Mouse (Mus musculus) limb, embryonic 11.5 days (tissue): ENCODE measurements around the gene Syne4. TPM values are rescaled to one million over a fixed set of nuclear protein-coding genes. Genes with fewer than 3 reads are reported as not detected.

Experiments used
- ATAC-seq: fragments of 200-750 bp; cut with Nextera tagmentation; 2 replicates; pipeline ENCODE4 v1.8.0; 2017; ENCODE audit warnings: low read depth; ENCODE audit not compliant: insufficient number of reproducible peaks, low FRiP score, low TSS enrichment
- DNase-seq: peaks from one replicate; pipeline ENCODE4 v3.0.0-alpha.2; 2015; ENCODE audit warnings: low spot score
- H3K27ac ChIP-seq: fragments of 300-500 bp; sonication (generic); replicated peaks from 2 replicates; pipeline ENCODE4 v1.5.1; 2014; ENCODE audit warnings: low read depth, mild to moderate bottlenecking, low read length
- H3K27me3 ChIP-seq: fragments of 300-500 bp; sonication (generic); 2 replicates; pipeline ENCODE4 v1.6.1; 2014; ENCODE audit warnings: mild to moderate bottlenecking, low read length, mixed read lengths; ENCODE audit not compliant: control insufficient read depth, insufficient read depth
- H3K36me3 ChIP-seq: fragments of 300-500 bp; sonication (generic); 2 replicates; pipeline ENCODE4 v1.6.1; 2014; ENCODE audit warnings: mild to moderate bottlenecking, low read length, moderate library complexity, mixed read lengths; ENCODE audit not compliant: control insufficient read depth, insufficient read depth
- H3K4me1 ChIP-seq: fragments of 300-500 bp; sonication (generic); 2 replicates; pipeline ENCODE4 v1.6.1; 2014; ENCODE audit warnings: low read length, mixed read lengths; ENCODE audit not compliant: control insufficient read depth, insufficient read depth
- H3K4me2 ChIP-seq: fragments of 300-500 bp; sonication (generic); 2 replicates; pipeline ENCODE4 v1.6.1; 2014; ENCODE audit warnings: low read depth, mild to moderate bottlenecking, moderate library complexity; ENCODE audit not compliant: severe bottlenecking
- H3K4me3 ChIP-seq: fragments of 300-500 bp; sonication (generic); 2 replicates; pipeline ENCODE4 v1.5.1; 2014; ENCODE audit warnings: low read depth, low read length
- H3K9ac ChIP-seq: fragments of 300-500 bp; sonication (generic); 2 replicates; pipeline ENCODE4 v1.6.1; 2014; ENCODE audit warnings: mild to moderate bottlenecking, low read length
- H3K9me3 ChIP-seq: fragments of 300-500 bp; sonication (generic); 2 replicates; pipeline ENCODE4 v1.6.1; 2016; ENCODE audit warnings: low read length; ENCODE audit not compliant: control insufficient read depth
- WGBS: fragments of 180-500 bp; shearing (Covaris S2); extraction: QIAGEN DNeasy Blood & Tissue Kit; methylation state at CpG from one replicate; pipeline ENCODE4 v1.1.7; 2014; 5-methylcytosine and 5-hydroxymethylcytosine counted together
- polyA plus RNA-seq: library from polyadenylated mRNA; unstranded; fragments of >200 nt; fragmentation: Nextera tagmentation; extraction: Ambion mirVana; gene quantifications from 2 replicates; pipeline ENCODE4 v1.2.1, GENCODE M21; 2014

The Syne4 gene
- polyA plus RNA-seq, 1 experiment from 2014 or later = 75.3 TPM

- WGBS = 94% methylated on average over 16 of the region's 16 CpGs
- no peak for DNase-seq
- no peak overlapping the region for H3K4me2 ChIP-seq
Measured at GRCm38 (mm10) chr7:30306083-30306779, 8.4 kb upstream of the Syne4 start.

DNA sequence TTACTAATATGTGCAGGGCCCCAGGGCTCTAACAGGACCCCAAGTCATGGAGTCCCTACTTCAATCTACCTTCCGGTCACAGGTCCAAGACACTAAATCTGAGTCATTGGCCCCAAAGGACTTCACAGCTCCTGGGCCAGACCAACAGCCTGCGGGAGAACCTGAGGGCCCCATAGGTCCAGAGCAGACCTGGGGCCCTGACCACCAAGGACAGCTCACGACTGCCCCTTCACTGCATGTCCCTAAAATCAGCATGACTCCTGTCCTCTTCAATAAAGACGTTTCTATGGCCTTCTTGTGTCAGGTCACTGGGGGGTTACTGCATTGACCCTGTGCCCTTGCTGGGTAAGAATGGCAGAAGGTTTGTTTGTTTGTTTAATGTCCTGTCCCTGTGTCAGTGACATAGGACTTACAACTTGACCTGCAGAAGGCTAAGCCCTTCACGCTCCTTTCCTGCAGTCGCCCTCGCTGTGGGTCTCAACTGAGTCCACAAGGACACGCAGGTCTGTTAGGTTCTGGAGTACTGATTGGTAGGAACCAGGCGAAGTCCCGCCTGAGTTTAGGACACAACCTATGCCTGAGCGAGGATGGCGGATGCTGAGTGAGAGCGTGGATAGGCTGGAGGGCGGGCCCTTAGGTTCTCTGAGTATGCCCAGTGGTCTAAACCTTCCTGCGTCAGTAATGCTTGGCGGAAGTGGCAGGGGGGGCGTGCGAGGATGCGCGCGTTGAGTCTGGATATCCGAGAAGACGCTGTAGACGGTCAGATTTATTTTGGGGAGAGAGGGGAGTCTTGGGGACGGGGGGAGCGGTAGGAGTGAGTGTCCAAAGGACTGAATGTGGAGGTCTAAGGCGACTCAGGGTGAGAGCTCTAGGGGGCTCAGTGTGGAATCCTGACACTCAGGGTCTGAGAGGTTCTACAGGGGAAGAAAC, 6.3 kb upstream of the Syne4 start, which contains the start of gene Alkbh6:
Alkbh6 (plus strand) TSS at position 642 of the 930 bp plus-strand sequence.
- Histone ChIP-seq H3K9ac (peak within 1 kb of the TSS; percentile 64), H3K27ac (no peak within 1 kb of the TSS), H3K27me3 (no peaks in the 10 kb centered on the region), H3K4me1 (peaks cover 4% of the 10 kb centered on the region), H3K4me2 (peak within 1 kb of the TSS; percentile 71), H3K9me3 (no peaks in the 10 kb centered on the region; the same call in 1 of the 2 replicates), H3K4me3 (peak within 1 kb of the TSS; percentile 62), H3K36me3 (peaks cover 12% of the 10 kb centered on the region)
- 5% methylated on average over 27 of the region's 27 CpGs for WGBS
- ATAC-seq = peak; percentile 99
- peak; percentile 92 for DNase-seq

More at GRCm38 (mm10) chr7:30306083-30306779, 8.4 kb upstream of the Syne4 start:
- Histone ChIP-seq H3K9me3 (no peaks in the 10 kb centered on the region; the same call in 1 of the 2 replicates), H3K27me3 (no peaks in the 10 kb centered on the region), H3K4me1 (peaks cover 4% of the 10 kb centered on the region), H3K4me3 (no peak overlapping the region), H3K27ac (no peak overlapping the region), H3K36me3 (peaks cover 22% of the 10 kb centered on the region), H3K9ac (no peak overlapping the region)
- ATAC-seq = no peak

- Histone ChIP-seq H3K4me2 (peak overlapping the region; percentile 71), H3K9ac (peak overlapping the region; percentile 64; the same call in 1 of the 2 replicates), H3K4me3 (peak overlapping the region; percentile 62), H3K9me3 (no peaks in the 10 kb centered on the region; the same call in 1 of the 2 replicates), H3K4me1 (peaks cover 11% of the 10 kb centered on the region), H3K27ac (no peak overlapping the region), H3K36me3 (peaks cover 6% of the 10 kb centered on the region), H3K27me3 (no peaks in the 10 kb centered on the region)
- DNase-seq = no peak
- no peak for ATAC-seq
- 61% methylated on average over 15 of the region's 15 CpGs for WGBS
Measured at GRCm38 (mm10) chr7:30309395-30310129, 5.0 kb upstream of the Syne4 start.

- 91% methylated on average over 12 of the region's 12 CpGs for WGBS
- ATAC-seq (no peak), DNase-seq (no peak)
- Histone ChIP-seq H3K4me2 (0 out of 2 replicates have a peak overlapping the region, but pooled peaks have one; percentile 2), H3K4me1 (peaks cover 15% of the 10 kb centered on the region), H3K27ac (no peak overlapping the region), H3K27me3 (no peaks in the 10 kb centered on the region), H3K9me3 (no peaks in the 10 kb centered on the region; the same call in 1 of the 2 replicates), H3K4me3 (no peak overlapping the region), H3K9ac (no peak overlapping the region), H3K36me3 (peaks cover 6% of the 10 kb centered on the region)
Measured at GRCm38 (mm10) chr7:30310136-30310535, 4.5 kb upstream of the Syne4 start.

DNA sequence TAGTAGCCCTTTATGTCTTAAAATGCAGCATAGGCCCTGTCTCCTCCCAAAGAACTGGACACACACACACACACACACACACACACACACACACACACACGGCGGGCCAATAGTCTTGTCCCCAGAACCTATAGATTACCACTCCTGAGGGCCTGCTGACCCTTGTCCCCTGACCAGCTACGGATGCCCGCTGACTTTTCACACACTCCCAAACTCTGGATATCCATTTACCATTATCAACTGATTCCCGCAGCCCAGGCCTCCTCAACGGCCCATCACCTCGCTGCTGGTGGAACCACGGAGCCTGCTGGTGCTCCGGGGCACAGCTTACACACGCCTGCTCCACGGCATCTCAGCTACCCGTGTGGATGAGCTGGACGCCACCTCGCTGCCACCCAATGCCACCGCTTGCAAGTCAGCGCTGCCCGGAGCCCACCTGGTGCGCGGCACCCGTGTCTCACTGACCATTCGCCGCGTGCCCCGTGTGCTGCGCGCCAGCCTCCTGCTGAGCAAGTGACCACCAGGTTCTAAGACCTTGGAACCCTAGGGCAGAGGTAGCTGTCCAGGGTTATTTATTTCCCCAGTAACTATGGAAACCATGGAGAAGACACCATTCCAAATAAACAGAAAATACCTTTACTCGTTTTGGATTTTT, 814 bp upstream of the Syne4 start:
- no peak overlapping the region for H3K27ac ChIP-seq
- H3K4me1 ChIP-seq = peaks cover 17% of the 10 kb centered on the region
- DNase-seq = no peak
- H3K4me2 ChIP-seq = no peak overlapping the region
- WGBS = 49% methylated on average over 27 of the region's 27 CpGs
- no peaks in the 10 kb centered on the region for H3K27me3 ChIP-seq
- no peak for ATAC-seq
- H3K9me3 ChIP-seq = no peaks in the 10 kb centered on the region; the same call in 1 of the 2 replicates
- H3K9ac ChIP-seq = no peak overlapping the region
- H3K36me3 ChIP-seq = peaks cover 3% of the 10 kb centered on the region
- no peak overlapping the region for H3K4me3 ChIP-seq

DNA sequence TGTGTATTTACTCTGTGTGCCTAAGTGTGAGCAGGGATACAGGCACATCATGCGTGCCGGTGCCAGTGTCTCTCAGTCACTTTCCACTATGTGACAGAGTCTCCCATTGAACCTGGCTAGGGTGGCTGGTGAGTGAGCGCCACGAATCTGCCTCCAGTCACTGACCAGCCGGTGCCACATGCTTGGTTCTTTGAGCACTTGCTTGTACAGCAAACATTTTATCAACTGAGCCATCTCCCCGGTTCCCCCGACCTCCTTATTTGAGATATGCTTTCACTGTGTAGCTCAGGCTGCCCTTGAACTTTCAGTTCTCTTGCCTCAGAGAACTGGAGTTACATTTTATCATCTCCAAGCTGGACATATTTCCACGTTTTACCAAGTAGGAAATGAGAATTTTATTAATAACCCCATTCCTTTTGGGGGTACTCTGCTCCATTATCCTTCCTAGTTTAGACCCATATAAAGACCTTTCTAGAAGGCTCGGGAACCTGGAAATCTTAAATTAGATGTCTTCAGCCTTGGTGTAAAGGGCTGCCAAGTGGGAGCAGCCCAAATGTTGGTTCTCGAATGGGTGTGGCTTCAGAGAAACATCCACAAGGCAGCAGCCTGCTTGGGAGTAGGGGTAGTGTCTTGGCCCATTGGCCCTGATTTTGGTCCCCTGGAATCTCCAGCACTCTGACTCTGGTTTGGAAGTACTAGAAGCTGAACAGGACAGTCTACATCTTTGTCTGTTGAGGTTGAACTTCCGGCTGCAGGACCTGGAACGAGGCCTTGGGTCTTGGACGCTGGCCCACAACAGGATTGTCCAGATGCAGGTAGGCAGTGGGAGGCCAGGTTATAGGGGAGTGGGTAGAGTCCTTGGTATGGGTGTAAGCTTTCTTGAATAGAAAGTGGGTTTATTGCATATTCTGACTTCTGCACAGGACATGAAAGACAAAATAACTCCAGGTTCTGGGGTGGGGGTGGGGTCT, 1.2 kb downstream of the Syne4 start:
- H3K9me3 ChIP-seq = no peaks in the 10 kb centered on the region; the same call in 1 of the 2 replicates
- ATAC-seq = no peak
- 0 out of 2 replicates have a peak overlapping the region, but pooled peaks have one; percentile 8 for H3K27ac ChIP-seq
- peak overlapping the region; percentile 77 for H3K4me2 ChIP-seq
- no peak overlapping the region for H3K9ac ChIP-seq
- 75% methylated on average over 13 of the region's 13 CpGs for WGBS
- peaks cover 3% of the 10 kb centered on the region for H3K36me3 ChIP-seq
- H3K4me3 ChIP-seq = peak overlapping the region; percentile 57; the same call in 1 of the 2 replicates
- no peaks in the 10 kb centered on the region for H3K27me3 ChIP-seq
- no peak for DNase-seq
- peaks cover 17% of the 10 kb centered on the region for H3K4me1 ChIP-seq

GRCm38 (mm10) chr7:30318142-30318541, 3.5 kb downstream of the Syne4 start:
- Histone ChIP-seq H3K9me3 (no peaks in the 10 kb centered on the region), H3K36me3 (no peaks in the 10 kb centered on the region), H3K4me1 (peaks cover 20% of the 10 kb centered on the region), H3K4me2 (no peak overlapping the region), H3K4me3 (no peak overlapping the region), H3K27ac (no peak overlapping the region), H3K27me3 (no peaks in the 10 kb centered on the region), H3K9ac (no peak overlapping the region)
- DNase-seq (no peak), ATAC-seq (no peak)
- WGBS = 93% methylated on average over 3 of the region's 3 CpGs
